Mouse (Mus musculus): ENCODE measurements around the gene Prodh2.

- TF ChIP-seq MAFK (IDR thresholded peaks at IDR 0.05; ENCODE audit: insufficient read depth, low read depth, low read length), result no peak
- TF ChIP-seq ZC3H11A (IDR thresholded peaks at IDR 0.05; ENCODE audit: borderline replicate concordance, low read depth, low read length), result no peak
Observed at GRCm38 (mm10) chr7:30560296-30560695, 66.9 kb downstream of the Prodh2 start.
